Mouse (Mus musculus) spleen, embryonic (tissue): Measurements from ENCODE around the gene Egln3.

Experiments
- CTCF ChIA-PET: fragments of 350-600 bp; sonication (Branson Sonifier 250); formaldehyde crosslinking; loops from one replicate; lab custom pipeline; 2022; lab: Charles Lee

Gene Egln3

DNA sequence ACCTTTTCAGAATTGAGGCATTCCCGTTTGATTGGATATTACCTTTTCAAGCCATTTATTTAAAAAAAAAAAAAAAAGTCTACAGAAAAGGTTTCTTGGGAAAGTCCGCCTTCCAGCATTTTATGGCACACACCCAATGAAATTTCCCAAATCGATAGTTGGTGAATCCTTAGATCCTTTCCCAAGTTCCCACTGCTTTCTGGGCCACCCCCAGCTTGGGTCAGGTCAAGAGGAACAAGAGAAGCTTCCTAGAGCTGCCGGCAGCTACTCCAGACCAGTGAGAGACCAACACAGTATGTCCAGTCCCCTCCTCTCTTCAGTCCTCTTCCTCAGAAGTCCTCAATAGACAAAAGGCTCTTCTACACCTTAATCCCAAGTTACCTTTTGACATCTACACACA, 40.5 kb downstream of the Egln3 start:
- CTCF ChIA-PET: no interaction called here

DNA sequence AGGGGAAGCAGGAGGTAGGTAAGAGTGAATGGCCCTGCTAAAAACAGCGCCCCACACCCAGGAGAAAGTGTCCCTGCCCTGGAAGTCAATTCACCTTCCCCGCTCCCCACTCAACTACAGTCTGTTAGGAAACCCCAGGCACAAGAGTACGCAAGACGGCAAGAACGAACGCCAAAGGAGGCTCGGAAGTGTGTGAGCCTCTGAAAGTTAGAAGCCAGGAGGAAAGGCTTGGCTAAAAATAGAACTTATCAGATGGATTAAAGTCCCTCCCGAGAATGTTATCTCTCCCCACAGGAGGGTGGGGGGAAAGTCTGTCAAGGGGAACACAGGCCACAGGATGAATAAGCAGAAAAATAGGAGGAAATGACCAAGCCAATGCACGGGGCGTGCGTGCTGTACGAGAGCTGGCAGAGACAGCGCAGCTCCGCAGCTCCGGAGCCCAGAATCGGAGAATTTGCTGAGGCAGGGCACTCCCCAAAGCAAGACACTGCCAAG, 41.0 kb downstream of the Egln3 start:
- CTCF ChIA-PET: no interaction called here

DNA sequence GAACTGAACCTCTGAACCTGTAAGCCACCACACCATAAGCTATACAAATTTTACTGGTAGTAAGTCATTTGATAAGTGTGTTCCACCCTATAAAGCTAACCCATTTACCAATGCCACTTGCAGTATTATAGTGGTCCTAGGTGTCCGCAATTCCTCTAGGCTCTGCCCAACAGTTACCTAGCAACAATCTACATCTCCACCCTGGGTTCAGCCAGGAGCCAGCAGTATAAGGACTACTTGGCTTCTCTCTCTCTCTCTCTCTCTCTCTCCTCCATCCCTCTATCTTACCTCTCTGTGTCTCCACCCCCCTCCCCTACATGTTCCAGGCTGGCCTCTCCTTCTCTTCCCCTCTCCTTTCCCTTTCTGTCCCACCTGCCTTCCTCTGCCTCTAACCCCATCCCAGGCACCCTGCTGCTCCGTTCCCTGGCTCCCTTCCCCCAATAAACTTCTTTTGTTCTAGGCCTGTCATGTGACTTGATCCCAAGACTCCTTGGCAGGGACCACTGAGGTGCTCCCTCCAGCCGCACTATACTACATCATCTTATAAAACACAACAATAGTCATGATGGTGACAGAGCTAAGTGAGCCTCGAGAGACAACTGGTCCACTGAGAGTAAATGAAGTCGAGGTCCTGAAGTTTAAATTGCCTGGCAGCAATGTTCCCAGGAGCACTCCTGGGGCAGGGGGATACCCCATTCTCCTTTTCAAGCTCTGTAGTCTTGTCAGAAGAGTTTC, 42.0 kb downstream of the Egln3 start:
- CTCF ChIA-PET: no interaction called here

DNA sequence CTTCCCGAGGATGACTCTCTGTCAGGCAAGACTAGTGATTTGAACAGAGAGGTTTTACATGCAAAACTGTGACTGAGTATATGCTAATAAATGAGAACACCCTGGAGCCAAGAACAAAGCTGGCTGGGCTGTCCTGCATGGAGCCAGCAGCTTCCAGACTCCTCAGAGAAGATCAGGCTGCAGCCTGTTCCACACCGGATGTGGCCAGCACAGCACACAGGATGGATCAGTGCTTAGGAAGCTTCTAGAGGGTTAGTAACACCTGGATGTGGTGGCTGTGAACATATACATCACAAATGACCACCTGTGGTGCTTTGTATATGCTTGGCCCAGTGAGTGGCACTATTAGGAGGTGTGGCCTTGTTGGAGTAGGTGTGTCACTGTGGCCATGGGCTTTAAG, 43.4 kb downstream of the Egln3 start:
- CTCF ChIA-PET: no interaction called here

DNA sequence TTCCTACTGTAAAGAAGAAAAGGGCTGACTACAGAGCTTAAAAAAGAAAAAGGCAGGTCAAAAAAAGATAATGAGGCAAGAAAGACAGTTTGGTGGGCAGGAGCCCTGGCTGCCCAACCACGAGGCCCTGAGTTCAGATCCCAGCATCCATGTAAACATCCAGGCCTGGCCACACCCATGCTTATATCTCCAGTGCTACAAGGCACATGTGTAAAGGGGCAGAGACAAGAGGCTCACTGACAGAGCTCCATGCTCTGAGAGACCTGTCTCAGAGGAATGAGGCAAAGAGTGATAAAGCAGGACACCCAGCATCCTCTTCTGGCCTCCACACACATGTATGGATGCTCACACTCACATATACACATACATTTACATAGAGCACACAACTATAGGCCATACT, 48.9 kb downstream of the Egln3 start:
- CTCF ChIA-PET: no interaction called here

DNA sequence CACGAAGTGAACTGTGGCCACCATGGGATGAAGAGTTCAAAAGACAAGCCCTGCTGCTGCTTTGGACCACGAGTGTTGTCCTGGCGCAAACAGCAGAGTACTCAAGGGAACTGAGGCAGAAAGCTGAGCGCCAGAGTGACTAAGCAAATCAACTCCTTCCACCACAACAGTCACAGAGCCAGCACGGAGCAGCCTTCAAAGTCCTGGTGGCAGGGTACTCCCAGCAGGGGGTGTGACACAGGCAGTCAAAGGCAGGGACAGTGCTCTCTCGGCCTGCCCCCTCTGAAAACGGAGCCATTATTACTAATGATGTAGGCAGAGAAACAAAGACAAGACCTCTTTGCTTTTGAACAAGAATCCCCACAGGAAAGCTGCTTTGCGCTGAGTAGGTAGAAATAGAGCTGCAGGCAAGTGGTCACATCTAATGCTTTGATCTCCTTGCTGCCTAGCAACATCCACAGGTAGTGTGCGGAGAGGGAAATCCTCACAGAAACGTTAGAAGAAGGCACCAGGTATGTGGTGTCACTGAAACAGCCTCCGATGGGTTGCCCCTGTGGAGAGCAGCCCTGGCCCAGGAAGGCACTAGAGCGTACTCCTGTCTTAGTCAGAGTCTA, 56.6 kb downstream of the Egln3 start:
- CTCF ChIA-PET: no interaction called here
